Mouse (Mus musculus) stomach, postnatal 0 days (tissue): ENCODE results near the gene Sp4.

ENCODE experiments used
- CTCF ChIP-seq: IDR thresholded peaks from 2 replicates; pipeline ENCODE4 v1.5.1; 2016; ENCODE audit warnings: antibody characterized with exemption, low read depth, mild to moderate bottlenecking, moderate library complexity
- EP300 ChIP-seq: optimal IDR thresholded peaks from 2 replicates; pipeline ENCODE3; 2016; ENCODE audit warnings: antibody characterized with exemption

- TF ChIP-seq EP300 (no peak), CTCF (peak; percentile 44)
These were observed 527 bp downstream of the Sp4 start for GRCm38 (mm10) chr12:118300754-118301071.
